8 mouse cellular contexts compared by ENCODE assay signal in the genomic region with DNA sequence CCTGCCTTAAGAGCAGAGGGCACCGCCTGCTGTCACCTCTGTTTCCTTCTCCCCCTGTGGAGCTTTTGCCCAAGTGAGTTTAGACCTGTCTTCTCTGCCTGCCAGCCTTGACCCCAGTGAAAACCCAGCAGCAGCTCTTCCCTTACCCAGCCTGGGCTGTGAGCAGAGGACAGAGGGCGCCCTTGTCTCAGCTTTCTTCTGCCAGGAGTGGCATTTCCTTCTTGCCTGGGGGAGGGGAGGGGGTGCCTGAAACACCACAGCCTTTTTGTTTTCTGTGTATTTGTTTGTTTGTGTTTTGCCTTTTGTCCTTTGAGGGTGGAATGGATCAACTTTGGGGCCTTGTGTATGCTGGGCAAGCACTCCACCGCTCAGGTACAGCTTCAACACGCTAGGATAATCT. TPM values are rescaled to one million over a fixed set of nuclear protein-coding genes. Genes with fewer than 3 reads are reported as not detected.
DNase-seq lines count a peak whose midpoint lies in the region; ATAC-seq and TF ChIP-seq lines count a peak whose summit lies in the region.
"Had no signal": no experiment of that assay in that cellular context is flagged by ENCODE, and none has a peak within 500 bp of the region (broad histone marks: within the 10 kb centered on the region; RNA-seq: fewer than 3 reads in every experiment).

No protein-coding gene starts in this region.

- no peak overlapping the region for H3K4me2 ChIP-seq in heart, postnatal 0 days (ENCODE audit: low read depth, low read length)

- no peaks in the 10 kb centered on the region for H3K4me1 ChIP-seq in heart, postnatal 0 days (ENCODE audit: control insufficient read depth, insufficient read depth)
- H3K4me1 ChIP-seq in E14TG2a.4 (replicated peaks; ENCODE audit: low read depth, low read length): peaks cover 65% of the 10 kb centered on the region

- ATAC-seq in heart, postnatal 0 days (ENCODE audit: insufficient read depth, low read depth): no peak

- no peak for TF ChIP-seq CTCF in heart, postnatal 0 days (IDR thresholded peaks at IDR 0.05; ENCODE audit: low read depth)
- TF ChIP-seq CTCF in E14TG2a.4 (conservative IDR thresholded peaks at IDR 0.05; ENCODE audit: low read length): 0 out of 2 replicates have a peak, but pooled peaks have one; percentile 2

- no peak for DNase-seq in heart, postnatal 0 days (ENCODE audit: low spot score)
- DNase-seq in heart, postnatal 10 days: no peak
- peak; percentile 59 for DNase-seq in A20 (ENCODE audit: low read depth, low spot score)
- peak; percentile 62 for DNase-seq in kidney, postnatal 14 days
- DNase-seq in layer of hippocampus, postnatal 10 days (ENCODE audit: low spot score in 2 of 2): no peak
- DNase-seq in layer of hippocampus, adult 18-20 months (ENCODE audit: low spot score in 2 of 2): no peak
- DNase-seq: cerebellum, postnatal 25 days had no signal

- 76% methylated on average over 4 of the region's 4 CpGs for WGBS in heart, postnatal 0 days

- H3K4me3 ChIP-seq in heart, postnatal 0 days (ENCODE audit: low read depth, low read length): no peak overlapping the region
- H3K4me3 ChIP-seq in E14TG2a.4 (replicated peaks; ENCODE audit: low read length): no peak overlapping the region

- H3K27me3 ChIP-seq in heart, postnatal 0 days (ENCODE audit: control insufficient read depth, insufficient read depth, low read length): no peaks in the 10 kb centered on the region
- no peaks in the 10 kb centered on the region for H3K27me3 ChIP-seq in E14TG2a.4 (ENCODE audit: insufficient read depth, low read length)

- H3K36me3 ChIP-seq in heart, postnatal 0 days (replicated peaks; ENCODE audit: control insufficient read depth, insufficient read depth, low read length): peaks cover 50% of the 10 kb centered on the region
- H3K36me3 ChIP-seq in E14TG2a.4 (ENCODE audit: insufficient read depth, low read length): peaks cover 71% of the 10 kb centered on the region

- H3K9me3 ChIP-seq in heart, postnatal 0 days (replicated peaks; ENCODE audit: control insufficient read depth, low read length): no peaks in the 10 kb centered on the region
- no peaks in the 10 kb centered on the region for H3K9me3 ChIP-seq in E14TG2a.4 (ENCODE audit: low read length)

- H3K27ac ChIP-seq in heart, postnatal 0 days (ENCODE audit: low read depth): peak overlapping the region; percentile 23; the same call in 1 of the 2 replicates

- no peak overlapping the region for H3K9ac ChIP-seq in heart, postnatal 0 days (replicated peaks; ENCODE audit: low read depth, low read length)

- no peak for TF ChIP-seq EP300 in heart, postnatal 0 days (IDR thresholded peaks at IDR 0.05; ENCODE audit: low read depth)

- intact Hi-C loops in heart, postnatal 10 days (cut with DNase I): no loop called here

RNA-seq across cellular contexts. Expression of gene Swap70, which starts 50.9 kb away (rescaled TPM):
- total RNA-seq in heart, postnatal 0 days (2014; rRNA removed; ENCODE audit: low replicate concordance): 16.5 and 16.9 TPM in 2 replicates
- 11.8 and 12.9 TPM in 2 replicates for polyA plus RNA-seq in heart, postnatal 0 days (2015; fragmentation: Nextera tagmentation; extraction: Ambion mirVana)
- 10 to 100 TPM; 19.8 to 21.5 TPM for total RNA-seq in heart, postnatal 10 days (2021)
- 10 to 100 TPM; 13.7 to 15.1 TPM for total RNA-seq in layer of hippocampus, postnatal 10 days (2021)
- 1 to 10 TPM; 8.6 to 9.7 TPM for total RNA-seq in layer of hippocampus, adult 18-20 months (2021)

Comparison
In these comparisons a context has a peak if more than half of its experiments do, and no peak if none do; other contexts are left out.
1. DNase-seq: peak in A20 (single experiment) and kidney, postnatal 14 days (single experiment); none in heart, postnatal 0 days (single experiment), heart, postnatal 10 days (0 of 2), layer of hippocampus, postnatal 10 days (0 of 2) and layer of hippocampus, adult 18-20 months (0 of 2).